Mouse (Mus musculus): ENCODE data around the gene Ntmt1. TPM values are rescaled to one million over a fixed set of nuclear protein-coding genes. Genes with fewer than 3 reads are reported as not detected.

Gene Ntmt1
- polyA plus RNA-seq, 1 experiment from 2014 or later = 107 TPM

DNA sequence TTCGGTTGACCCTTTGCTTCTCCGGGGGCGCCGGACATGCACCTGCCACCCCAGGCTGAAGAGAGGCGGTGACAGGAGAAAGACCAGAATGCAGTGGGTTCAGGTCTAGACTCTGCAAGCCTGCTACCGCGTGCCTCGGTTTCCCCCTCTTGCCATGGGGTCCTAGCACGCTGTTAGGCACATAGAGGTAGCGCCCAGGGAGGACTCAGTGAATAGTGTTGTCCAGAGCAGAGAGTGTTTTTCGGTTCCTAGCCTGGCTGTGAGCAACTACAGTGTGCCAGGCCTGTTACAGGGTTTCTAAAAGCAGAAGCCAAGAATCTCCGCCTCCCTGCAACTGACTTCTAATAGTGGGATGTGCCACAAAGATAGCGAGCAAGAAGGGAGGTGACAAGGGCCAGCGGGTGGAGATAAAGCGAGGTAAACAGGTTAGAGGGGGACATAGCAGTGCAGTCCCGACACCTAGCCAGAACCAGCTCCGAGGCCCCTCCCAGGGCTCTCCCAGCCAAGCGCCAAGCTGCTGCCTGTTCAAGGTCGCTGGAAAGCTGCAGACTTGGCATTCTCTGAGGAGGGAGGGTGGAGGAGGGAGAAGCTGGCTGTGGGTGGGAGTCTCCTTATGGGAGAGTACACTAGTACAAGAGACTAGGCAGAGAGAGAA lies 35.7 kb upstream of the Ntmt1 start:
- H3K4me3 ChIP-seq (replicated peaks) = peak overlapping the region; percentile 45
- H3K4me2 ChIP-seq = peak overlapping the region; percentile 87
- peak overlapping the region; percentile 84 for H3K27ac ChIP-seq (replicated peaks)
- 7% methylated on average over 19 of the region's 19 CpGs for WGBS
- peaks cover 26% of the 10 kb centered on the region for H3K4me1 ChIP-seq
- H3K36me3 ChIP-seq = no peaks in the 10 kb centered on the region
- no peaks in the 10 kb centered on the region for H3K9me3 ChIP-seq (replicated peaks)
- peak overlapping the region; percentile 54 for H3K9ac ChIP-seq (replicated peaks)
- no peaks in the 10 kb centered on the region for H3K27me3 ChIP-seq (replicated peaks)
- ATAC-seq (ENCODE audit: low FRiP score) = peak; percentile 80

- ATAC-seq (ENCODE audit: low FRiP score) = no peak; the same call in 1 of the 2 replicates
- H3K4me1 ChIP-seq = peaks cover 26% of the 10 kb centered on the region
- no peak overlapping the region for H3K4me2 ChIP-seq
- H3K27ac ChIP-seq (replicated peaks) = peak overlapping the region; percentile 84
- no peaks in the 10 kb centered on the region for H3K36me3 ChIP-seq
- 56% methylated on average over 15 of the region's 15 CpGs for WGBS
- H3K27me3 ChIP-seq (replicated peaks) = no peaks in the 10 kb centered on the region
- no peak overlapping the region; the same call in 1 of the 2 replicates for H3K9ac ChIP-seq (replicated peaks)
- no peaks in the 10 kb centered on the region for H3K9me3 ChIP-seq (replicated peaks)
- H3K4me3 ChIP-seq (replicated peaks) = no peak overlapping the region
These were observed 34.9 kb upstream of the Ntmt1 start for GRCm38 (mm10) chr2:30772581-30773312.

- H3K27ac ChIP-seq (replicated peaks) = peak overlapping the region; percentile 84; the same call in 1 of the 2 replicates
- ATAC-seq (ENCODE audit: low FRiP score) = no peak
- no peaks in the 10 kb centered on the region for H3K9me3 ChIP-seq (replicated peaks)
- H3K4me1 ChIP-seq = peaks cover 26% of the 10 kb centered on the region
- H3K36me3 ChIP-seq = no peaks in the 10 kb centered on the region
- H3K27me3 ChIP-seq (replicated peaks) = no peaks in the 10 kb centered on the region
- WGBS = 82% methylated on average over 8 of the region's 8 CpGs
- no peak overlapping the region for H3K4me3 ChIP-seq (replicated peaks)
- H3K4me2 ChIP-seq = no peak overlapping the region
- no peak overlapping the region for H3K9ac ChIP-seq (replicated peaks)
These were observed 34.2 kb upstream of the Ntmt1 start for GRCm38 (mm10) chr2:30773313-30774005.

GRCm38 (mm10) chr2:30775955-30776354 lies 31.7 kb upstream of the Ntmt1 start:
- Histone ChIP-seq H3K9ac (replicated peaks) (no peak overlapping the region), H3K4me2 (no peak overlapping the region), H3K27ac (replicated peaks) (no peak overlapping the region), H3K4me3 (replicated peaks) (no peak overlapping the region), H3K9me3 (replicated peaks) (no peaks in the 10 kb centered on the region), H3K27me3 (replicated peaks) (no peaks in the 10 kb centered on the region), H3K36me3 (no peaks in the 10 kb centered on the region), H3K4me1 (peaks cover 23% of the 10 kb centered on the region)
- WGBS = 63% methylated on average over 3 of the region's 3 CpGs
- ATAC-seq (ENCODE audit: low FRiP score) = no peak

DNA sequence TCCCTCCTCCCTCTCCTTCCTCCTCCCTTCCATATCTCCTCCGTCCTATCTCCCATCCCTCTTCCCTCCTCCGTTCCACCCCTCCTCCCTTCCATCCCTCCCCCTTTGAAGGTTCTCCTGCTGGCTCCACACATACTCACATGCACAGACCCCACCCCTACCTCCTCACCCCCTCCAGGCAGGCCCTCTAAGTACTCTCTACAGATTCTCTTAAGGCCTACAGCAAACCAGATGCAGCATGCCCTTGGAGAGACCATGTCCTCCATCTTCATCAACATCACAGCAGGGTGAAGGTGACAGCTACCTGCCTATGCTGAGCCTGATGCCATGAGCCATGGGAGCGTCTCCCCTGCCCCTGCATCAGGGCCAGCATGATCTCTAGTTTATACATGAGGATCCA lies 30.4 kb upstream of the Ntmt1 start:
- Histone ChIP-seq H3K9ac (replicated peaks) (no peak overlapping the region), H3K27me3 (replicated peaks) (no peaks in the 10 kb centered on the region), H3K4me1 (peaks cover 11% of the 10 kb centered on the region), H3K4me2 (no peak overlapping the region), H3K4me3 (replicated peaks) (no peak overlapping the region), H3K36me3 (no peaks in the 10 kb centered on the region), H3K9me3 (replicated peaks) (no peaks in the 10 kb centered on the region), H3K27ac (replicated peaks) (no peak overlapping the region)
- ATAC-seq (ENCODE audit: low FRiP score) = no peak
- 80% methylated on average over 3 of the region's 3 CpGs for WGBS

DNA sequence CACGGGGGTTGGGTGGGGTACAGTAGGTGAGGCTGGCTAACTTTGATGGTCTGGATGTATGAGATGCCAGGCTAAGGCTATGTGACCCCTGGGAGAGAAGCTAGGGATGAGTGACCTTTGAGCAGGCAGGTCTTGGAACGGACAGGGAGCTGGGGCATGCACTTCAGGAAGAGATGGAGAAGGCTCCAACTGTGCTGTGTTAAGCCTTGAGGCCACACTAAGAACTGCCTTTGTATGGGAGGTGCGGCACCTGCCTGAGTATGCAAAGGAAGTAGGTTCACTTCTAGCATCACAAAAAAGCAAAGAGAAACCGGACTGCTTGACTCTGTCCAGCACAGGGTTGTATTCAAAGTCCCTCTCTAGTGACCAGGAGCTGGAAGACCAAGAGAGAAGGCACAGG lies 29.4 kb upstream of the Ntmt1 start:
- no peak overlapping the region for H3K27ac ChIP-seq (replicated peaks)

DNA sequence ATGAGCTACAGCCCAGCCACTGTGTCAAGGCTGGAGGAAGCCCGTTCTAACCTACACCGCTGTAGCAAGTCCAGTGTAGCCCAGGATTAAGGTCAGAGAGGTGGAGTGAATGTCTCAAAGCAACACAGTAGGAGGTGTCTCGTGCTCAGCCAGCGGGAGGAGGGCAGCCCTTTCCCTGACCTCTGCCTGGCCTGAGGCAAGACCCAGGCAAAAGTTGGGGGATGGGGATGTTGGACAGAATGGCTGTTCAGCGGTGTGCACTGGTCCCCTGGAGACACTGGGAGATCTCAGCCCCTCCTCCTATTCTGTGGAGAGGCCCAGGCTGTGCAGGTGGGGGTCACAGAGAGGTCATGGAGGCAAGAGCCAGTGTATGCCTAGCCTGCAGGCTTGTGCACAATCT lies 28.4 kb upstream of the Ntmt1 start:
- ATAC-seq (ENCODE audit: low FRiP score) = no peak
- Histone ChIP-seq H3K36me3 (no peaks in the 10 kb centered on the region), H3K4me3 (replicated peaks) (no peak overlapping the region), H3K9ac (replicated peaks) (no peak overlapping the region), H3K27ac (replicated peaks) (no peak overlapping the region), H3K4me1 (peaks cover 15% of the 10 kb centered on the region), H3K9me3 (replicated peaks) (no peaks in the 10 kb centered on the region), H3K4me2 (no peak overlapping the region), H3K27me3 (replicated peaks) (no peaks in the 10 kb centered on the region)
- WGBS = 7% methylated on average over 5 of the region's 5 CpGs

More for the DNA sequence above, 29.4 kb upstream of the Ntmt1 start:
- H3K4me1 ChIP-seq = peaks cover 5% of the 10 kb centered on the region
- no peak overlapping the region for H3K9ac ChIP-seq (replicated peaks)
- no peaks in the 10 kb centered on the region for H3K27me3 ChIP-seq (replicated peaks)
- no peaks in the 10 kb centered on the region for H3K36me3 ChIP-seq
- H3K9me3 ChIP-seq (replicated peaks) = no peaks in the 10 kb centered on the region
- WGBS = 71% methylated on average over 4 of the region's 4 CpGs
- H3K4me3 ChIP-seq (replicated peaks) = no peak overlapping the region
- H3K4me2 ChIP-seq = no peak overlapping the region
- no peak for ATAC-seq (ENCODE audit: low FRiP score)

GRCm38 (mm10) chr2:30782312-30783290 lies 25.0 kb upstream of the Ntmt1 start:
- Histone ChIP-seq H3K9me3 (replicated peaks) (no peaks in the 10 kb centered on the region), H3K9ac (replicated peaks) (peak overlapping the region; percentile 36; the same call in 1 of the 2 replicates), H3K36me3 (no peaks in the 10 kb centered on the region), H3K27me3 (replicated peaks) (no peaks in the 10 kb centered on the region), H3K4me2 (peak overlapping the region; percentile 59), H3K4me1 (peaks cover 26% of the 10 kb centered on the region), H3K27ac (replicated peaks) (peak overlapping the region; percentile 45; the same call in 1 of the 2 replicates), H3K4me3 (replicated peaks) (peak overlapping the region; percentile 25; the same call in 1 of the 2 replicates)
- no peak; the same call in 1 of the 2 replicates for ATAC-seq (ENCODE audit: low FRiP score)
- 79% methylated on average over 8 of the region's 8 CpGs for WGBS

- Histone ChIP-seq H3K36me3 (no peaks in the 10 kb centered on the region), H3K9ac (replicated peaks) (peak overlapping the region; percentile 36; the same call in 1 of the 2 replicates), H3K4me1 (peaks cover 26% of the 10 kb centered on the region), H3K9me3 (replicated peaks) (no peaks in the 10 kb centered on the region), H3K4me2 (peak overlapping the region; percentile 59), H3K4me3 (replicated peaks) (peak overlapping the region; percentile 25), H3K27ac (replicated peaks) (peak overlapping the region; percentile 45; the same call in 1 of the 2 replicates), H3K27me3 (replicated peaks) (no peaks in the 10 kb centered on the region)
- WGBS = 2% methylated on average over 6 of the region's 13 CpGs
- ATAC-seq (ENCODE audit: low FRiP score) = peak; percentile 36; the same call in 1 of the 2 replicates
These were observed 24.3 kb upstream of the Ntmt1 start for GRCm38 (mm10) chr2:30783346-30783745.

DNA sequence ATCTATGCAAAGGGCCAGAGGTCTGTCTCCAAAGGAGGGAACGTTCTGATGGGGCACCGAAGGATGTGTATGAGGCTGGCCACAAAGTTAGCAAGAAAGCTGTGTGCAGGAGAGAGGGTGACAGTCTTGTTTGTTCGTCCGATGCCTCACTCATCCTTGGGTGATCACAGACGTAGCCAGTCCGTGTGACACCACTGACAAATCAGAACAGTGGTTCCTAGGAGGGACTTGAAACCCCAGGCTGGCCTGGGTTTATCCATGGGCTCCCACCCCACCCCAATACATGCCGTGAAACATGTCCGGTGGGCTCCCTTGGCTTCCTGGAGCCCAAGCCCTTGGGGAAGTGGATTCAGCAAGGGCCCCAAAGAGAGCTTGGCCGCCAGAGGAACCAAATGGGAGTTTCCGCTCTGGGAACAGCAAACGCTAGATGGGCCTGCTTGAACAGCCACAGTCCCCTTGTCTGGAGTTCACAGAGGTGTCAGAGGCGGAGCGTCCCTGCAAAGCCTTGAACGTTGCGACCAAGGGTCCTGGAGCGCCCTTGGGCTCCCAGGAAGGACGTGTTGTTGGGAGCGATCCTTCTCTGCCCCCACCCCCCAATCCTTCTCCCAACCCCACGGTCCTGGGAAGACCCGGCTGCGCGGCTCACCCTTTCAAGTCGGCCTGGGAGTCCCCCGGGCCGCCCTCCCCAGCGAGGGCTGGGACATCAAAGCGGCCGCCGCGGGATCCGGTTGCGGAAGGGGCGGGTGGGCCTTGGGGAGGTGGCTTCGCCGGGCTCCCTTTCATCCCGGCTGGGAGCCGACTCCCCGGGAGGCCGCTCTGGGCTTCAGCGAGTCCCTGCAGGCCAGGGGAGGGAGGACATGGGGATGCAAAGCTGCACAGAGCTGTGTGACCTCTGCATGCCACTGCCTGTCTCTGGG lies 23.3 kb upstream of the Ntmt1 start:
- Histone ChIP-seq H3K27me3 (replicated peaks) (no peaks in the 10 kb centered on the region), H3K9ac (replicated peaks) (peak overlapping the region; percentile 26), H3K4me2 (peak overlapping the region; percentile 59), H3K9me3 (replicated peaks) (no peaks in the 10 kb centered on the region), H3K27ac (replicated peaks) (peak overlapping the region; percentile 61; the same call in 1 of the 2 replicates), H3K4me1 (peaks cover 26% of the 10 kb centered on the region), H3K36me3 (no peaks in the 10 kb centered on the region), H3K4me3 (replicated peaks) (no peak overlapping the region; the same call in 1 of the 2 replicates)
- WGBS = 10% methylated on average over 39 of the region's 40 CpGs
- ATAC-seq (ENCODE audit: low FRiP score) = peak; percentile 14
